29 mouse cellular contexts compared by ENCODE assay signal in genomic region chr15:27050673-27051072, GRCm38 (mm10).
DNase-seq lines count a peak whose midpoint lies in the region; ATAC-seq and TF ChIP-seq lines count a peak whose summit lies in the region.
"Had no signal": no experiment of that assay in that cellular context is flagged by ENCODE, and none has a peak within 500 bp of the region (broad histone marks: within the 10 kb centered on the region; RNA-seq: fewer than 3 reads in every experiment).

No protein-coding gene starts in this region.

- H3K9me3 ChIP-seq in intestine, embryonic 14.5 days (ENCODE audit: control insufficient read depth, low read length) = no peaks in the 10 kb centered on the region
- H3K9me3 ChIP-seq in intestine, embryonic 16.5 days (ENCODE audit: control insufficient read depth, low read length) = no peaks in the 10 kb centered on the region
- H3K9me3 ChIP-seq in lung, embryonic 14.5 days (ENCODE audit: low read depth, low read length) = no peaks in the 10 kb centered on the region
- H3K9me3 ChIP-seq in stomach, embryonic 15.5 days = no peaks in the 10 kb centered on the region
- H3K9me3 ChIP-seq: embryonic facial prominence, embryonic 13.5 days; embryonic facial prominence, embryonic 15.5 days; forebrain, embryonic 10.5 days; forebrain, embryonic 12.5 days; G1E had no signal

- 33% methylated on average over 2 of the region's 2 CpGs for WGBS in intestine, embryonic 14.5 days
- 42% methylated on average over 2 of the region's 2 CpGs for WGBS in intestine, embryonic 16.5 days
- 31% methylated on average over 2 of the region's 2 CpGs for WGBS in lung, embryonic 14.5 days
- 69% methylated on average over 2 of the region's 2 CpGs for WGBS in lung, adult 2 months
- WGBS in stomach, embryonic 15.5 days = 28% methylated on average over 2 of the region's 2 CpGs

- peak; percentile 78 for ATAC-seq in intestine, embryonic 14.5 days (replicated peaks; ENCODE audit: low FRiP score, low TSS enrichment, low read depth)
- no peak; the same call in 1 of the 2 replicates for ATAC-seq in intestine, embryonic 16.5 days
- peak; percentile 31; the same call in 1 of the 2 replicates for ATAC-seq in lung, embryonic 14.5 days (ENCODE audit: insufficient read depth)
- peak; percentile 50; the same call in 1 of the 2 replicates for ATAC-seq in stomach, embryonic 15.5 days (ENCODE audit: insufficient read depth, low FRiP score, low read depth)
- ATAC-seq: activated CD4-positive, CD25-positive, alpha-beta regulatory T cell, adult 4 months; CD4-positive, CD25-positive, alpha-beta regulatory T cell, adult 4 months; forebrain, embryonic 14.5 days; forebrain, embryonic 16.5 days; Patski had no signal

- TF ChIP-seq CTCF in lung, embryonic 14.5 days (IDR thresholded peaks at IDR 0.05; ENCODE audit: low read depth) = no peak
- no peak for TF ChIP-seq CTCF in lung, adult 2 months (IDR thresholded peaks at IDR 0.05; ENCODE audit: insufficient read depth, low read length)

- H3K36me3 ChIP-seq in intestine, embryonic 14.5 days (ENCODE audit: control insufficient read depth, insufficient read depth, low read length) = no peaks in the 10 kb centered on the region
- no peaks in the 10 kb centered on the region for H3K36me3 ChIP-seq in intestine, embryonic 16.5 days (ENCODE audit: control insufficient read depth, insufficient read depth, low read length)
- no peaks in the 10 kb centered on the region for H3K36me3 ChIP-seq in lung, embryonic 14.5 days (ENCODE audit: insufficient read depth)
- H3K36me3 ChIP-seq in stomach, embryonic 15.5 days = no peaks in the 10 kb centered on the region
- H3K36me3 ChIP-seq: embryonic facial prominence, embryonic 13.5 days; embryonic facial prominence, embryonic 15.5 days; forebrain, embryonic 10.5 days; forebrain, embryonic 12.5 days; G1E had no signal

- H3K4me2 ChIP-seq in intestine, embryonic 14.5 days (ENCODE audit: low read length) = no peak overlapping the region
- H3K4me2 ChIP-seq in intestine, embryonic 16.5 days (ENCODE audit: low read depth, low read length) = no peak overlapping the region
- no peak overlapping the region for H3K4me2 ChIP-seq in lung, embryonic 14.5 days
- no peak overlapping the region for H3K4me2 ChIP-seq in stomach, embryonic 15.5 days
- H3K4me2 ChIP-seq: embryonic facial prominence, embryonic 13.5 days; embryonic facial prominence, embryonic 15.5 days; forebrain, embryonic 12.5 days had no signal

- no peak overlapping the region for H3K9ac ChIP-seq in intestine, embryonic 14.5 days (ENCODE audit: low read length)
- H3K9ac ChIP-seq in intestine, embryonic 16.5 days (ENCODE audit: low read depth, low read length) = no peak overlapping the region
- no peak overlapping the region for H3K9ac ChIP-seq in lung, embryonic 14.5 days
- H3K9ac ChIP-seq in stomach, embryonic 15.5 days = no peak overlapping the region
- H3K9ac ChIP-seq: embryonic facial prominence, embryonic 13.5 days; embryonic facial prominence, embryonic 15.5 days; forebrain, embryonic 12.5 days had no signal

- H3K27me3 ChIP-seq in intestine, embryonic 14.5 days (replicated peaks; ENCODE audit: control insufficient read depth, insufficient read depth, low read length) = no peaks in the 10 kb centered on the region
- H3K27me3 ChIP-seq in intestine, embryonic 16.5 days (replicated peaks; ENCODE audit: control insufficient read depth, insufficient read depth, low read length) = no peaks in the 10 kb centered on the region
- H3K27me3 ChIP-seq in lung, embryonic 14.5 days (ENCODE audit: insufficient read depth, low read length) = no peaks in the 10 kb centered on the region
- H3K27me3 ChIP-seq in stomach, embryonic 15.5 days (replicated peaks) = no peaks in the 10 kb centered on the region
- H3K27me3 ChIP-seq: CH12.LX; embryonic facial prominence, embryonic 13.5 days; embryonic facial prominence, embryonic 15.5 days; forebrain, embryonic 12.5 days; Patski had no signal

- H3K27ac ChIP-seq in intestine, embryonic 14.5 days (ENCODE audit: low read depth) = no peak overlapping the region
- H3K27ac ChIP-seq in intestine, embryonic 16.5 days (ENCODE audit: low read length) = no peak overlapping the region
- H3K27ac ChIP-seq in lung, embryonic 14.5 days (ENCODE audit: low read depth) = no peak overlapping the region
- no peak overlapping the region; the same call in 1 of the 2 replicates for H3K27ac ChIP-seq in stomach, embryonic 15.5 days
- H3K27ac ChIP-seq: embryonic facial prominence, embryonic 13.5 days; embryonic facial prominence, embryonic 15.5 days; forebrain, embryonic 10.5 days; forebrain, embryonic 12.5 days had no signal

- H3K4me3 ChIP-seq in intestine, embryonic 14.5 days (ENCODE audit: low read depth, low read length) = no peak overlapping the region
- no peak overlapping the region for H3K4me3 ChIP-seq in intestine, embryonic 16.5 days (ENCODE audit: low read length)
- no peak overlapping the region for H3K4me3 ChIP-seq in lung, embryonic 14.5 days (ENCODE audit: low read depth, low read length)
- H3K4me3 ChIP-seq in lung, adult 2 months (replicated peaks; ENCODE audit: extremely low read depth, low read depth, low read length) = no peak overlapping the region
- no peak overlapping the region for H3K4me3 ChIP-seq in stomach, embryonic 15.5 days (replicated peaks)
- H3K4me3 ChIP-seq: embryonic facial prominence, embryonic 13.5 days; embryonic facial prominence, embryonic 15.5 days; erythroblast, embryonic 14.5 days; forebrain, embryonic 10.5 days; forebrain, embryonic 12.5 days had no signal

- H3K4me1 ChIP-seq in intestine, embryonic 14.5 days (replicated peaks; ENCODE audit: control insufficient read depth, insufficient read depth, low read length) = 0 out of 2 replicates have a peak, but pooled peaks cover 4% of the 10 kb centered on the region
- H3K4me1 ChIP-seq in intestine, embryonic 16.5 days (ENCODE audit: control insufficient read depth, insufficient read depth, low read length) = no peaks in the 10 kb centered on the region
- no peaks in the 10 kb centered on the region for H3K4me1 ChIP-seq in lung, embryonic 14.5 days (ENCODE audit: insufficient read depth)
- H3K4me1 ChIP-seq in lung, adult 2 months (ENCODE audit: control insufficient read depth, insufficient read depth, low read length) = no peaks in the 10 kb centered on the region
- H3K4me1 ChIP-seq in stomach, embryonic 15.5 days = no peaks in the 10 kb centered on the region
- H3K4me1 ChIP-seq: embryonic facial prominence, embryonic 13.5 days; embryonic facial prominence, embryonic 15.5 days; forebrain, embryonic 10.5 days; forebrain, embryonic 12.5 days had no signal

- TF ChIP-seq POLR2A in lung, adult 2 months (IDR thresholded peaks at IDR 0.05; ENCODE audit: borderline replicate concordance, extremely low read depth, low read depth, low read length) = no peak

- no peak for DNase-seq in intestine, embryonic 14.5 days (ENCODE audit: low spot score)
- DNase-seq in lung, embryonic 14.5 days = peak; percentile 25
- no peak for DNase-seq in lung, adult 2 months
- no peak for DNase-seq in adipocyte (ENCODE audit: low spot score)
- DNase-seq: adrenal gland, adult 2 months; adrenal gland, postnatal 10 days; adrenal gland, postnatal 25 days; B cell, adult 2 months; cerebellum, adult 11 months; cerebellum, adult 18-20 months; cerebellum, adult 8-10 months; cerebellum, adult 9-11 months; cerebellum, postnatal 14 days; cerebellum, postnatal 36 days; embryo, embryonic 11 days had no signal
